Mouse (Mus musculus) liver, embryonic 16.5 days (tissue): ENCODE results near the gene Ankrd28. TPM values are rescaled to one million over a fixed set of nuclear protein-coding genes. Genes with fewer than 3 reads are reported as not detected.
A peak's percentile ranks its signal among the peaks of the same experiment; 100 is the strongest.
"Not testable (repeated sequence)": the region's sequence is repeated elsewhere in the genome, so short reads cannot be mapped to it uniquely, and the experiment has no call there.

Source experiments
- ATAC-seq: fragments of 200-750 bp; cut with Nextera tagmentation; 2 replicates; pipeline ENCODE4 v1.8.0; 2017; ENCODE audit warnings: low read depth, mild to moderate bottlenecking, moderate number of reproducible peaks, moderate library complexity
- H3K27ac ChIP-seq: fragments of 300-500 bp; sonication (generic); 2 replicates; pipeline ENCODE4 v1.5.1; 2014; ENCODE audit warnings: mild to moderate bottlenecking, low read length
- H3K27me3 ChIP-seq: fragments of 300-500 bp; sonication (generic); 2 replicates; pipeline ENCODE4 v1.6.1; 2014; ENCODE audit warnings: low read depth, low read length, mixed read lengths; ENCODE audit not compliant: control insufficient read depth, insufficient read depth
- H3K36me3 ChIP-seq: fragments of 300-500 bp; sonication (generic); 2 replicates; pipeline ENCODE4 v1.6.1; 2014; ENCODE audit warnings: mild to moderate bottlenecking; ENCODE audit not compliant: control insufficient read depth, insufficient read depth
- H3K4me1 ChIP-seq: fragments of 300-500 bp; sonication (generic); 2 replicates; pipeline ENCODE4 v1.6.1; 2014; ENCODE audit warnings: low read depth, low read length, mixed read lengths; ENCODE audit not compliant: control insufficient read depth
- H3K4me2 ChIP-seq: fragments of 300-500 bp; sonication (generic); 2 replicates; pipeline ENCODE4 v1.6.1; 2014; ENCODE audit warnings: low read depth, low read length, mixed read lengths
- H3K4me3 ChIP-seq: fragments of 300-500 bp; sonication (generic); 2 replicates; pipeline ENCODE4 v1.5.1; 2014; ENCODE audit warnings: low read depth, mild to moderate bottlenecking, low read length
- H3K9ac ChIP-seq: fragments of 300-500 bp; sonication (generic); 2 replicates; pipeline ENCODE4 v1.6.1; 2014; ENCODE audit warnings: low read depth, low read length
- H3K9me3 ChIP-seq: fragments of 300-500 bp; sonication (generic); replicated peaks from 2 replicates; pipeline ENCODE4 v1.6.1; 2016; ENCODE audit warnings: low read length; ENCODE audit not compliant: control insufficient read depth
- WGBS: fragments of 180-500 bp; shearing (Covaris S2); extraction: QIAGEN DNeasy Blood & Tissue Kit; methylation state at CpG from one replicate; pipeline ENCODE4 v1.1.7; 2014; ENCODE audit not compliant: insufficient replicate concordance; 5-methylcytosine and 5-hydroxymethylcytosine counted together
- polyA plus RNA-seq: library from polyadenylated mRNA; unstranded; fragments of >200 nt; fragmentation: Nextera tagmentation; extraction: Ambion mirVana; gene quantifications from 2 replicates; pipeline ENCODE4 v1.2.1, GENCODE M21; 2015

The Ankrd28 gene
- polyA plus RNA-seq, 1 experiment from 2014 or later, result 3.9 TPM

- Histone ChIP-seq H3K9ac (peak overlapping the region; percentile 48), H3K27ac (peak overlapping the region; percentile 60), H3K4me1 (peaks cover 7% of the 10 kb centered on the region), H3K4me3 (peak overlapping the region; percentile 31), H3K4me2 (peak overlapping the region; percentile 54), H3K9me3 (no peaks in the 10 kb centered on the region), H3K36me3 (no peaks in the 10 kb centered on the region), H3K27me3 (no peaks in the 10 kb centered on the region)
- peak; percentile 45; the same call in 1 of the 2 replicates for ATAC-seq
- WGBS, result 16% methylated on average over 11 of the region's 11 CpGs
These were observed 49.0 kb downstream of the Ankrd28 start for GRCm38 (mm10) chr14:31781309-31782049.

GRCm38 (mm10) chr14:31780412-31781233 lies 49.8 kb downstream of the Ankrd28 start:
- Histone ChIP-seq H3K9me3 (no peaks in the 10 kb centered on the region), H3K4me1 (peaks cover 5% of the 10 kb centered on the region), H3K9ac (peak overlapping the region; percentile 48), H3K27ac (peak overlapping the region; percentile 60), H3K4me2 (peak overlapping the region; percentile 54), H3K27me3 (no peaks in the 10 kb centered on the region), H3K36me3 (no peaks in the 10 kb centered on the region), H3K4me3 (peak overlapping the region; percentile 31)
- no peak for ATAC-seq
- WGBS, result 32% methylated on average over 11 of the region's 11 CpGs

GRCm38 (mm10) chr14:31773518-31773917 lies 56.9 kb downstream of the Ankrd28 start:
- Histone ChIP-seq H3K4me2 (no peak overlapping the region), H3K9me3 (no peaks in the 10 kb centered on the region), H3K27me3 (no peaks in the 10 kb centered on the region), H3K27ac (no peak overlapping the region), H3K4me1 (no peaks in the 10 kb centered on the region), H3K4me3 (no peak overlapping the region), H3K36me3 (no peaks in the 10 kb centered on the region), H3K9ac (no peak overlapping the region)
- 69% methylated on average over 4 of the region's 4 CpGs for WGBS
- no peak for ATAC-seq

GRCm38 (mm10) chr14:31772251-31772650 lies 58.2 kb downstream of the Ankrd28 start:
- H3K27me3 ChIP-seq, result no peaks in the 10 kb centered on the region
- H3K4me1 ChIP-seq, result no peaks in the 10 kb centered on the region
- H3K36me3 ChIP-seq, result no peaks in the 10 kb centered on the region
- H3K4me2 ChIP-seq, result no peak overlapping the region
- H3K9ac ChIP-seq, result no peak overlapping the region
- no peak for ATAC-seq
- H3K4me3 ChIP-seq, result no peak overlapping the region
- no peak overlapping the region for H3K27ac ChIP-seq
- H3K9me3 ChIP-seq, result no peaks in the 10 kb centered on the region

GRCm38 (mm10) chr14:31768531-31768930 lies 61.9 kb downstream of the Ankrd28 start:
- whole genome bisulfite sequencing, result 68% methylated on average over 3 of the region's 3 CpGs
- ATAC-seq, result no peak

GRCm38 (mm10) chr14:31764083-31764482 lies 66.4 kb downstream of the Ankrd28 start:
- ATAC-seq, result no peak
- no peak overlapping the region for H3K4me2 ChIP-seq
- WGBS, result 61% methylated on average over 2 of the region's 2 CpGs

More at GRCm38 (mm10) chr14:31768531-31768930, 61.9 kb downstream of the Ankrd28 start:
- no peak overlapping the region for H3K4me2 ChIP-seq
- H3K9me3 ChIP-seq, result no peaks in the 10 kb centered on the region
- no peak overlapping the region for H3K4me3 ChIP-seq
- no peak overlapping the region for H3K27ac ChIP-seq
- H3K36me3 ChIP-seq, result no peaks in the 10 kb centered on the region
- no peaks in the 10 kb centered on the region for H3K27me3 ChIP-seq
- H3K9ac ChIP-seq, result no peak overlapping the region
- H3K4me1 ChIP-seq, result no peaks in the 10 kb centered on the region

GRCm38 (mm10) chr14:31761727-31762126 lies 68.7 kb downstream of the Ankrd28 start:
- H3K9ac ChIP-seq, result no peak overlapping the region
- H3K4me3 ChIP-seq, result no peak overlapping the region
- H3K4me1 ChIP-seq, result no peaks in the 10 kb centered on the region
- no peak for ATAC-seq
- whole genome bisulfite sequencing, result 26% methylated on average over 7 of the region's 7 CpGs
- H3K36me3 ChIP-seq, result no peaks in the 10 kb centered on the region; the same call in 1 of the 2 replicates
- no peak overlapping the region for H3K27ac ChIP-seq
- H3K9me3 ChIP-seq, result no peaks in the 10 kb centered on the region
- no peak overlapping the region for H3K4me2 ChIP-seq
- H3K27me3 ChIP-seq, result no peaks in the 10 kb centered on the region

More at GRCm38 (mm10) chr14:31764083-31764482, 66.4 kb downstream of the Ankrd28 start:
- Histone ChIP-seq H3K4me1 (no peaks in the 10 kb centered on the region), H3K9me3 (no peaks in the 10 kb centered on the region), H3K4me3 (no peak overlapping the region), H3K27me3 (no peaks in the 10 kb centered on the region), H3K27ac (no peak overlapping the region), H3K36me3 (no peaks in the 10 kb centered on the region; the same call in 1 of the 2 replicates), H3K9ac (no peak overlapping the region)

- Histone ChIP-seq H3K4me1 (no peaks in the 10 kb centered on the region), H3K9ac (no peak overlapping the region), H3K4me2 (no peak overlapping the region), H3K27ac (no peak overlapping the region), H3K9me3 (no peaks in the 10 kb centered on the region), H3K4me3 (no peak overlapping the region), H3K36me3 (no peaks in the 10 kb centered on the region; the same call in 1 of the 2 replicates), H3K27me3 (no peaks in the 10 kb centered on the region)
- ATAC-seq, result no peak
- WGBS, result 46% methylated on average over 2 of the region's 2 CpGs
These were observed 71.3 kb downstream of the Ankrd28 start for GRCm38 (mm10) chr14:31759195-31759594.

- not testable (repeated sequence) for H3K9ac ChIP-seq, H3K9me3 ChIP-seq, H3K4me2 ChIP-seq, H3K27me3 ChIP-seq, ATAC-seq, H3K4me1 ChIP-seq, H3K4me3 ChIP-seq, H3K27ac ChIP-seq, H3K36me3 ChIP-seq
- WGBS, result 74% methylated on average over 3 of the region's 3 CpGs
These were observed 72.0 kb downstream of the Ankrd28 start for GRCm38 (mm10) chr14:31758410-31758809.
